Mouse (Mus musculus) heart, adult 9 months (tissue): ENCODE data around the gene Hba-a2.
"Not testable (repeated sequence)": the region's sequence is repeated elsewhere in the genome, so short reads cannot be mapped to it uniquely, and the experiment has no call there.

Experiments
- DNase-seq, 2 experiments: peaks; one replicate each; pipeline ENCODE4 v3.0.0; 2022; ENCODE audit warnings: low spot score in 2 of 2

Gene Hba-a2

DNA sequence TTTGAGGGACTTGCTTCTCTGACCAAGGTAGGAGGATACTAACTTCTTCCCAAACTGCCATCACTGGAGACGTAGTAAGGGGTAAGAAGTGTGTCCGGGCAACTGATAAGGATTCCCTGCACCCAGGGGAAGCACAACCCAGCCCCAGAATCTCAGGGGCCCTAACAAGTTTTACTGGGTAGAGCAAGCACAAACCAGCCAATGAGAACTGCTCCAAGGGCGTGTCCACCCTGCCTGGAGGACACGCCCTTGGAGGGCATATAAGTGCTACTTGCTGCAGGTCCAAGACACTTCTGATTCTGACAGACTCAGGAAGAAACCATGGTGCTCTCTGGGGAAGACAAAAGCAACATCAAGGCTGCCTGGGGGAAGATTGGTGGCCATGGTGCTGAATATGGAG is at the start of gene Hba-a2:
Hba-a2 (plus strand) TSS at position 287 of the 400 bp plus-strand sequence.
- DNase-seq = not testable (repeated sequence)

- DNase-seq = no peak
These were observed 49.2 kb upstream of the Hba-a2 start for GRCm38 (mm10) chr11:32247068-32247467.

DNA sequence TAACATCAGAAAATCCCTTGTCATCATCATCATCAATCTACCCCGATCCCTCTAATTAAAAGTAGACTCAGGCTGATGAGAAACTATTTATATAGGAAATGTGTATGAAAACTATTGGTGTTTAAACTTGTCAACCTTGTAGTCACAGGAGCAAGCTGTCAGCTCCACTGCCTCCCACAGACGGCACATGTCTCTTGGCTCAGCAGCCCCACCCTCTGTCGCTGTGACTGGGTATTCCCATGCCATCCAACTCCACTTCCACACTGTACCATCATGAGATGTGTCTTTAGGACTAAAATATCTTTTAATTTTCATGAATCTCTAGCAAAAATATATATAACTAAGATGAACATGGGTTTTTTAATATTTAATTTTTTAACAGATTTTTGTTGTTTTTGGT is 47.9 kb upstream of the Hba-a2 start:
- no peak for DNase-seq

DNA sequence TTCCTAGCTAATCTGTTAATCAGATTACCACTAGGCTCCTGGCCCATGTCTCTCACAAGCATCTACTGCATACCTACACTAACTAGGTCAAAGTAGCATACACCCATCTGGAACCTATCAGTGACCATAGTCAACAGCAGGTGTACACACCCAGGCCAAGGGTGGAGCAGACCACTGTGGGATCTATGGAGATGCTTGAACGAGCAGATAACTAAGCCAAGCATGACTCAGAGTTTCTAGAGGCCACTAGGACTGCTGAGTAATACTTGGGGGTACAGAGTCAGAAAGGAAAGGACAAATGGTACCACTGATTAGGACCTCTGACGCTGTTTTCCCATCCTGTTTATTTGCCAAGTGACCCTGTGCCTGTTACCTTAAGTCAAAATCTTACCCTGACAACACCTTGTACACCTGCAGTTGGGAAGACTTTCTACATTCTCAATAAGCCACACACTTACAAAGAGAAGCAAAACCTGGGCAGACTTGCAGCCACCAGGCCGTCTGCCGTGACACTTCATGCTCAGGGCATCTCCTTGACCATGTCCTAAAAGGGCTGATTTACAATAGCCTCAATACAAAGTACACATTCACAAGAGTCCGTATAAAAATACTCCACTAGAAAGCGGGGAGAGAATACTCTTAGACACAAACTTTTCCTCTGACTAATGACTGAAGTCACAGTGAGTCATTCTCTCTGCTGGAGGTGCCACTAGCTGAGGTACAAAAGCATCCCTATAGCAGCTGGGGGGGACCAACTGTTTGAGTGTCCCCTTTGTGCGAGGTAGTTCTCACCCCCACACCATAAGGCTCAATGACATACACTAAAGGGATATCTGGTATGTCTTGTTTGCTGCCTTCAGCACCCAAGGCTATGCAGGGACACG is 45.2 kb upstream of the Hba-a2 start:
- DNase-seq = no peak

DNA sequence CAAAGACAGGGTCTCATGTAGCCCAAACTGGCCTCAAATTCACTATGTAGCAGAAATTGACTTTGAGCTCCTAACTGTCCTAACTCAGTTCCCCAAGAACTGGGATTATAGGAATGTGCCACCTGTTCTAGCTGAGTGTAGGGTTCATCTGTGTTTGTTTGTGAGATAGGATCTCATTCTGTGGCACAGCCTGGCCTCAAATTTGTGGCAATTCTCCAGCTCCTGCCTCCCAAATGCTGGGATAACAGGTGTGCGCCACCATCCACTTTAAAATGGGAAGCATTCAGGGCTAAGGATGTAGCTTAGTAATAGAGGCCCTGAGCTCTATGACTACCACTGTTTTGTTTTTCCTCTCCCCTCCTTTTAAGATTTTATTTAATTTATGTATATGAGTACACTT is 43.2 kb upstream of the Hba-a2 start:
- DNase-seq = no peak

DNA sequence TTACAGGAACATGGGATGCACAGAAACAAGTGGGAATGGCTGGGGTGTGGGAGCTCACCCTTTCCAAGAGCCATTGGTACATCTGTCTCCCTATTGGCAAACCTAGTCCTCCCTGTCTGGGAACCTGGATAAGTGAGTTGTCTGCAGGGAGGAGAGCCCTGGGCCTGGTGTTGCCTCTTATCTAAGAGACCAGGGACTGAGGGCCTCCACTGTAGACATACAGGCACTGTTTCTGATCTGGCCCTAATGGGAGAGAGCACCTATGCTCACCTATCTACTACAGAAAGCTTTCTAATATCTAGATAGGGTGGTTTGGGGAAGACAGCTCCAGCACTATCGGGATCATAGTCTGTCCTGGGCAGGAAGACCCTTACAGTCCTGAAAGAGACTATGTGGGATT is 40.1 kb upstream of the Hba-a2 start:
- DNase-seq = no peak

- no peak for DNase-seq
These were observed 39.7 kb upstream of the Hba-a2 start for GRCm38 (mm10) chr11:32256566-32256965.

DNA sequence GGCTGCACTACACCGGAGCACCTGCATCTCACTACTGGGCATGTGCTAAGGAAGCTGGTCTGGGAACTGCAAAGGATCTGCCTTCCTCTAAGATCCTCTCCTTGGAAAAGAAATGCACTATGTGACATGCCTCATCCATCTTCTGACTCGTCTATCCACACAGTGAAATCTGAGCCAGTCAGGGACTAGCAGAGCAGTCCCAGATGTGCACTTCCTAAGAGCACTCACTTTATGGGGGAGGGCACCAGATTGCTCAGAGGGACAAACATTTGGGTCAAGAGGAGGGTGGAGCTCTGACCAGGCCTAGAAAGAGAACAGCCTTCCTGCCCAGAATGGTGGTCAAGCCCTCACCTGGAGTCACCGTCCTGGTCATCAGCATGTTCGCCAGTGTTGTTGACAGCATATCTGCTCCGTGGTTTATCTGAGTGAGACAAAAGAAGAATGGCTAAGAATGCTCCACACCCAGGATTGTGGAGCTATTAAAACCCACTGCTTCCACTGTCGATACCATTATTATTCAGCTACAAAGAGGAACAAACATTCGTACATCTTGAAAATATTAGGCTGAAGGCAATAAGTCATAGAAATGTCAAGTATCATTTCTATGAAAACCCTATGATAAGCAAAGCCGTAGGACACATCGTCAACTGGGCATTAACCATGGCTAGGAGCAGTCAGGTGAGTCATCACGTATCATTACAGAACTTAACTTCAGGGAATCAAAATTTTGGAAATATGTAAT is 33.4 kb upstream of the Hba-a2 start:
- DNase-seq = no peak

DNA sequence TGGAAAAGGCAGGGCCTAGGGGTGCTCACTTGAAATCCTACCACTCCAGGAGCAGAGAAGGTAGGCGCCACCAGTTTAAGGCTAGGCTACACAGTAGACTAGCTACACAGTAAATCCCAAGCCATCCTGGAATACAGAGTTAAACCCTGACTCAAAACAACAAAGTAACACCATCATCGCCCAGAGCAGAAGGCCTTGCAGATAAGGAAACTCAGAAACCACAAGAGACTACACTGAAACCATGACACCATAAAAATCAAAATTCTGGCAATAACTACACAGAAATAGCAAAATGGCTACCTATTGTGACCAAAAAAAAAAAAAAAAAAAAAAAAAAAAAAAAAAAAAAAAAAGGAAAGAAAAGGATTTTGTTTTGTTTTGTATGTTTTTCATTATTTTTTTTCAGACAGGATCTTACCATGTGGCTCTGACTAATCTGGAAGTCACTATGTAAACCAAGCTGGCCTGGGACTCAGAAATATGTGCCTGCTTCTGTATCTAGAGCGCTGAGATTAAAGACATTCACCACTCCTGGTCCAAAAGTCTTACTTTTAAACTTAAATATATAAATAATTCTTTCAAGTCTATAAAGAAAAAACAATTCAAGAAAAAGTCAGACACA is 31.1 kb upstream of the Hba-a2 start:
- DNase-seq = no peak

GRCm38 (mm10) chr11:32266194-32266593 is 30.1 kb upstream of the Hba-a2 start:
- no peak for DNase-seq

DNA sequence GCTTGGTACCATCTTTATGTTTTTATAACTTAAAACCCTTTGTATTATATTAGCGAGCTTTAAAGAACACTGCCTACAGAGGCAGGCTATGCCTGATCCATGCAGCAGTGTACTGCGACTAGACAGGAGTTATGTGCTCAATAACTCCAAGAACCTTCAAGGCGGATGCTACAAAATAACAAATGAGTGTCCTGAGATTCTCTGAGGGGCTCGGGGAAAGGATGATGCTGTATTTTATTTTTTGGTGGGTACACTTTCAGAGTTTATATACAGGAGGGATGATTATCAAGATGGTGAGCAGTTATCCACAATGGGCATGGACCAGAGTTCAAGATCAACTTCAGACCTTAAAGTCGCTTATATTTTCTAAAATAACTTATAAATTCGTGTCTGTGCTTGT is 29.5 kb upstream of the Hba-a2 start:
- DNase-seq = no peak

- peak; percentile 95 to 96 for DNase-seq
These were observed 29.0 kb upstream of the Hba-a2 start, which contains the start of gene Nprl3 for GRCm38 (mm10) chr11:32267188-32267884. Gene Nprl3 (minus strand): TSS chr11:32267707.

GRCm38 (mm10) chr11:32267964-32268363 is 28.3 kb upstream of the Hba-a2 start:
- DNase-seq = no peak

DNA sequence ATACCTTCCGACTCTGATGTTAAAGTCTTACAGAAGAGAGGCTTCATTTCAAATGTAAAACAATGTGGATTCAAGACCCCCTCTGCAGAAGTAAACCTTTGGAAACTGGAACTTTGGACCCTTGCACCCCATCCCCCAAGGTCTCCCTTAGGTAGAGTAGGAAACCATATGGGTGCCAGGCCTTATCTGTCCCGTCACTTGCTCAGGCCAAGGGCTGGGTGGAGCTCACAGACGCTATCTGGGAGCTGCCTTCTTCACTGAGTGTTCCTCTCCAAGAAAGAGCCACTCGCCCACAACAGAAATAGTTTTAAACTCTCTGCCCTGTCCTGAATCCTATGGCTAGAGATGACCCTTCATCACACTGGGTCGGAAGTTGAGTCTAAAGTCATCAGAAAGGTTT is 27.3 kb upstream of the Hba-a2 start:
- no peak for DNase-seq

DNA sequence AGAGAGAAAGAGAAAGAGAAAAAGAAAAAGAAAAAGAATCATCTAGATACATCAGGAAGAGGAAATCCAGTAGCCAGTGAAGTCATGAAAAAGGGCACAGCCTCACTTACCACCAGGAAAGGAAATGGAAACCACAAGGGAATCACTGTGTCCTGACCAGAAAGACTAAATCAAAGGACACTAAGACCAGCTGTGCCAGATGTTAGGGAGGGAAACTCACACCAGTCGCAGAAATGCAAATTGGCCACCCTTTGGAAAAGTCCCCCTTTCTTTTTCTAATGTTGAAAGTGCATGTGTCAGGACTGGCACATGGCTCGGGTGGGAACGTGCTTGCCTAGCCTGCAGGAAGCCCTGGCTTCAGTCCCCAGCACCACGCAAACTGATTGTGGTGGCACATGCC is 25.1 kb upstream of the Hba-a2 start:
- no peak for DNase-seq

GRCm38 (mm10) chr11:32276347-32276746 is 19.9 kb upstream of the Hba-a2 start, which contains the start of gene Hba-x:
Gene Hba-x (plus strand): TSS chr11:32276400.
- no peak for DNase-seq

- DNase-seq = no peak
These were observed 18.4 kb upstream of the Hba-a2 start for GRCm38 (mm10) chr11:32277736-32278457.

GRCm38 (mm10) chr11:32278458-32278957 is 17.8 kb upstream of the Hba-a2 start:
- DNase-seq = no peak

DNA sequence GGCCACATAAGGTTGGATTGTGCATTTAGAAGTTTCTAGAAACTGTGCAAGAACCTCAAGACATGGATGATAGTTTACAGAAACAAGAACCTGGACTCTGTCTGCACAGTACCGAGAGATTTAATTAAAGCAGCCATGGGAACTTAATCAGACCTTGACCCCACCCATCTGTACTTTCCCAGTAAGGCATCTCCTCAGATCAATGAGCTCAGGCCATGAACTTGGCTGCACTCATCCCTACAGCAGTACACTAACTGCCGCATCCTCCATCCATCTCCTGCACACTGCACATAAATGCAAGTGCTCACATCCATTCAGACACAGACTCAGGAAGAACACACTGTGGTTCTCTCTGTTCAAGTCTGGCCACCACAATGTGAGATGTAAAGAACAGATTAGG is 15.6 kb upstream of the Hba-a2 start:
- no peak for DNase-seq

GRCm38 (mm10) chr11:32281416-32282144 is 14.7 kb upstream of the Hba-a2 start:
- DNase-seq = no peak
